Comparison of ENCODE assay signal across 8 mouse cellular contexts in the genomic region with DNA sequence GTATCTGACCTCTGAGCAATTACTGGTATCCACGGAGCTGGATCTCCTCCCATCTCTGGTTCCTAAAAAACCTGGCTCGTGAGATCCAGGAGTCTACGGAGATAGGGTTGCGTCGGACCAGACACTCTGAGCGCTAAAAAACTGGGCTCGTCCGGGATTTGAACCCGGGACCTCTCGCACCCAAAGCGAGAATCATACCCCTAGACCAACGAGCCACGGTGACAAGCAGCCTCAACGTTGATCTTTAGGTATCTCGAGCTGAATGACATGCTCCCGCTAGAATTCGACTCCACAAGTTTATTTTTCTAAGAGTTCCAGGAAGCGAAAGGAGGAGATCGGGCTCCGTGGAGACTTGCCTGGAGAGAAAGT. TPM values are rescaled to one million over a fixed set of nuclear protein-coding genes. Genes with fewer than 3 reads are reported as not detected.
DNase-seq lines count a peak whose midpoint lies in the region; ATAC-seq lines count a peak whose summit lies in the region.

No protein-coding gene starts in this region.

- H3K9me3 ChIP-seq in embryonic facial prominence, embryonic 15.5 days (replicated peaks): no peaks in the 10 kb centered on the region
- H3K9me3 ChIP-seq in heart, embryonic 11.5 days (replicated peaks; ENCODE audit: control insufficient read depth, low read length): no peaks in the 10 kb centered on the region
- no peaks in the 10 kb centered on the region for H3K9me3 ChIP-seq in liver, embryonic 16.5 days (replicated peaks; ENCODE audit: control insufficient read depth, low read length)
- no peaks in the 10 kb centered on the region for H3K9me3 ChIP-seq in neural tube, embryonic 11.5 days (ENCODE audit: control insufficient read depth, low read length)

- H3K4me3 ChIP-seq in embryonic facial prominence, embryonic 15.5 days (replicated peaks): peak overlapping the region; percentile 79
- H3K4me3 ChIP-seq in heart, embryonic 11.5 days (ENCODE audit: low read depth, low read length): peak overlapping the region; percentile 82
- H3K4me3 ChIP-seq in liver, embryonic 16.5 days (ENCODE audit: low read depth, low read length): peak overlapping the region; percentile 76
- peak overlapping the region; percentile 65 for H3K4me3 ChIP-seq in neural tube, embryonic 11.5 days (ENCODE audit: low read depth, low read length)

- DNase-seq in CD4-positive, CD25-positive, alpha-beta regulatory T cell, adult 2 months (ENCODE audit: low read depth, low spot score): peak; percentile 90
- peak; percentile 82 for DNase-seq in adrenal gland, postnatal 25 days
- DNase-seq in kidney, postnatal 14 days: peak; percentile 77
- peak; percentile 88 for DNase-seq in neural tube, embryonic 11.5 days (ENCODE audit: low spot score)
- DNase-seq in testis, postnatal 10 days (ENCODE audit: low spot score): peak; percentile 78

- H3K27me3 ChIP-seq in embryonic facial prominence, embryonic 15.5 days: peaks cover 8% of the 10 kb centered on the region
- H3K27me3 ChIP-seq in heart, embryonic 11.5 days (ENCODE audit: control insufficient read depth, insufficient read depth, low read length): no peaks in the 10 kb centered on the region
- no peaks in the 10 kb centered on the region for H3K27me3 ChIP-seq in liver, embryonic 16.5 days (ENCODE audit: control insufficient read depth, insufficient read depth, low read depth, low read length)
- no peaks in the 10 kb centered on the region for H3K27me3 ChIP-seq in neural tube, embryonic 11.5 days (ENCODE audit: control insufficient read depth, insufficient read depth, low read length)

- H3K9ac ChIP-seq in embryonic facial prominence, embryonic 15.5 days: peak overlapping the region; percentile 69
- H3K9ac ChIP-seq in heart, embryonic 11.5 days (ENCODE audit: low read depth, low read length): peak overlapping the region; percentile 78
- peak overlapping the region; percentile 85 for H3K9ac ChIP-seq in liver, embryonic 16.5 days (ENCODE audit: low read depth, low read length)
- peak overlapping the region; percentile 63 for H3K9ac ChIP-seq in neural tube, embryonic 11.5 days (ENCODE audit: low read length)

- H3K4me1 ChIP-seq in embryonic facial prominence, embryonic 15.5 days: peaks cover 31% of the 10 kb centered on the region
- H3K4me1 ChIP-seq in heart, embryonic 11.5 days (ENCODE audit: control insufficient read depth, insufficient read depth, low read length): no peaks in the 10 kb centered on the region; the same call in 1 of the 2 replicates
- H3K4me1 ChIP-seq in liver, embryonic 16.5 days (ENCODE audit: control insufficient read depth, low read depth, low read length): peaks cover 26% of the 10 kb centered on the region
- H3K4me1 ChIP-seq in neural tube, embryonic 11.5 days (ENCODE audit: control insufficient read depth, insufficient read depth, low read length): no peaks in the 10 kb centered on the region

- ATAC-seq in embryonic facial prominence, embryonic 15.5 days (ENCODE audit: insufficient number of reproducible peaks, low FRiP score, low TSS enrichment, low read depth): peak; percentile 58; the same call in 1 of the 2 replicates
- ATAC-seq in heart, embryonic 11.5 days (replicated peaks; ENCODE audit: insufficient number of reproducible peaks, low FRiP score, low TSS enrichment): peak; percentile 60
- peak; percentile 65 for ATAC-seq in liver, embryonic 16.5 days (ENCODE audit: low read depth)
- peak; percentile 36 for ATAC-seq in neural tube, embryonic 11.5 days (ENCODE audit: insufficient read depth, low FRiP score, low TSS enrichment)

- no peaks in the 10 kb centered on the region for H3K36me3 ChIP-seq in embryonic facial prominence, embryonic 15.5 days
- H3K36me3 ChIP-seq in heart, embryonic 11.5 days (ENCODE audit: control insufficient read depth, insufficient read depth, low read length): no peaks in the 10 kb centered on the region
- no peaks in the 10 kb centered on the region for H3K36me3 ChIP-seq in liver, embryonic 16.5 days (ENCODE audit: control insufficient read depth, insufficient read depth)
- H3K36me3 ChIP-seq in neural tube, embryonic 11.5 days (ENCODE audit: control insufficient read depth, insufficient read depth, low read length): no peaks in the 10 kb centered on the region

- under 1% methylated on average over 20 of the region's 20 CpGs for WGBS in embryonic facial prominence, embryonic 15.5 days
- under 1% methylated on average over 20 of the region's 20 CpGs for WGBS in heart, embryonic 11.5 days (ENCODE audit: insufficient replicate concordance)
- WGBS in liver, embryonic 16.5 days (ENCODE audit: insufficient replicate concordance): under 1% methylated on average over 20 of the region's 20 CpGs
- 2% methylated on average over 20 of the region's 20 CpGs for WGBS in neural tube, embryonic 11.5 days

- H3K27ac ChIP-seq in embryonic facial prominence, embryonic 15.5 days (replicated peaks): peak overlapping the region; percentile 87
- peak overlapping the region; percentile 59; the same call in 1 of the 2 replicates for H3K27ac ChIP-seq in heart, embryonic 11.5 days (ENCODE audit: low read depth, low read length)
- peak overlapping the region; percentile 85 for H3K27ac ChIP-seq in liver, embryonic 16.5 days (ENCODE audit: low read length)
- H3K27ac ChIP-seq in neural tube, embryonic 11.5 days (ENCODE audit: low read depth, low read length): no peak overlapping the region

- peak overlapping the region; percentile 51 for H3K4me2 ChIP-seq in embryonic facial prominence, embryonic 15.5 days (replicated peaks)
- H3K4me2 ChIP-seq in heart, embryonic 11.5 days: peak overlapping the region; percentile 63
- peak overlapping the region; percentile 74 for H3K4me2 ChIP-seq in liver, embryonic 16.5 days (ENCODE audit: low read depth, low read length)
- peak overlapping the region; percentile 41 for H3K4me2 ChIP-seq in neural tube, embryonic 11.5 days (ENCODE audit: low read depth)

RNA-seq across cellular contexts. Expression of a gene that starts 17.7 kb away (rescaled TPM):
- total RNA-seq in adrenal gland, postnatal 25 days (2021): 12.0 and 12.8 TPM in 2 replicates
- polyA plus RNA-seq in embryonic facial prominence, embryonic 15.5 days (2015; fragmentation: Nextera tagmentation; extraction: Ambion mirVana): 17.8 and 19.5 TPM in 2 replicates
- 15.1 and 17.4 TPM in 2 replicates for polyA plus RNA-seq in heart, embryonic 11.5 days (2014; fragmentation: Nextera tagmentation; extraction: Ambion mirVana)
- 4.8 and 5.3 TPM in 2 replicates for polyA plus RNA-seq in liver, embryonic 16.5 days (2015; fragmentation: Nextera tagmentation; extraction: Ambion mirVana)
- 23.4 and 24.3 TPM in 2 replicates for polyA plus RNA-seq in neural tube, embryonic 11.5 days (2014; fragmentation: Nextera tagmentation; extraction: Ambion mirVana)

RNA-seq across cellular contexts. Expression of a gene that starts 53.0 kb away (rescaled TPM):
- total RNA-seq in adrenal gland, postnatal 25 days (2021): 11.1 and 12.8 TPM in 2 replicates
- 13.4 and 14.1 TPM in 2 replicates for polyA plus RNA-seq in embryonic facial prominence, embryonic 15.5 days (2015; fragmentation: Nextera tagmentation; extraction: Ambion mirVana)
- polyA plus RNA-seq in heart, embryonic 11.5 days (2014; fragmentation: Nextera tagmentation; extraction: Ambion mirVana): 8.9 and 9.0 TPM in 2 replicates
- 1.3 and 1.6 TPM in 2 replicates for polyA plus RNA-seq in liver, embryonic 16.5 days (2015; fragmentation: Nextera tagmentation; extraction: Ambion mirVana)
- polyA plus RNA-seq in neural tube, embryonic 11.5 days (2014; fragmentation: Nextera tagmentation; extraction: Ambion mirVana): 19.7 and 20.3 TPM in 2 replicates

RNA-seq across cellular contexts. Expression of a gene that starts 54.3 kb away (rescaled TPM):
- total RNA-seq in adrenal gland, postnatal 25 days (2021): not detected in 2 replicates
- 0.08 and 0.14 TPM in 2 replicates for polyA plus RNA-seq in embryonic facial prominence, embryonic 15.5 days (2015; fragmentation: Nextera tagmentation; extraction: Ambion mirVana)
- polyA plus RNA-seq in heart, embryonic 11.5 days (2014; fragmentation: Nextera tagmentation; extraction: Ambion mirVana): not detected in 2 replicates
- not detected in 2 replicates for polyA plus RNA-seq in liver, embryonic 16.5 days (2015; fragmentation: Nextera tagmentation; extraction: Ambion mirVana)
- polyA plus RNA-seq in neural tube, embryonic 11.5 days (2014; fragmentation: Nextera tagmentation; extraction: Ambion mirVana): 0.91 TPM in 1 of 2 replicates, not detected in the other
